Mouse (Mus musculus) thymus, postnatal 25 days (tissue): Measurements from ENCODE around the gene Opn3.

ENCODE experiments used
- DNase-seq: peaks from one replicate; pipeline ENCODE4 v3.0.0; 2022

Opn3 gene

DNA sequence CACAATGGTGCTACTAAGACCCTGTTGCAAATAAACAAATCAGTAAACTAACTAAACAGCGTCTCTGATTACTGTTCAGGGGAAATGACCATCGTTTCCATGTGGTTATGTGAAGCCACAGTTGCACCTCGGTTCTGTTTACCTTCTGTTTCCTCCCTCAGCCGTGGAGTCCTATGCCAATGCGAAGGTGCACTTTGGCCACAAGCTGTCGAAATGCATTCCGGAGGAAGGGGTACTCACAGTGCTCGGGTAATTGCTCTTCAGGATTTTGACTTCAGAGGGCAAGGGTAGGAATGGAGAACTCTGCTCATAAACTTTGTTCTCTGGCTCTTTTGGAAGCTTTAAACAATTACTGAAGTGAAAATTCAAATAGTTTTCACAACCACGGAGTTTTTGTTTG, 45.6 kb downstream of the Opn3 start:
- DNase-seq, result no peak

DNA sequence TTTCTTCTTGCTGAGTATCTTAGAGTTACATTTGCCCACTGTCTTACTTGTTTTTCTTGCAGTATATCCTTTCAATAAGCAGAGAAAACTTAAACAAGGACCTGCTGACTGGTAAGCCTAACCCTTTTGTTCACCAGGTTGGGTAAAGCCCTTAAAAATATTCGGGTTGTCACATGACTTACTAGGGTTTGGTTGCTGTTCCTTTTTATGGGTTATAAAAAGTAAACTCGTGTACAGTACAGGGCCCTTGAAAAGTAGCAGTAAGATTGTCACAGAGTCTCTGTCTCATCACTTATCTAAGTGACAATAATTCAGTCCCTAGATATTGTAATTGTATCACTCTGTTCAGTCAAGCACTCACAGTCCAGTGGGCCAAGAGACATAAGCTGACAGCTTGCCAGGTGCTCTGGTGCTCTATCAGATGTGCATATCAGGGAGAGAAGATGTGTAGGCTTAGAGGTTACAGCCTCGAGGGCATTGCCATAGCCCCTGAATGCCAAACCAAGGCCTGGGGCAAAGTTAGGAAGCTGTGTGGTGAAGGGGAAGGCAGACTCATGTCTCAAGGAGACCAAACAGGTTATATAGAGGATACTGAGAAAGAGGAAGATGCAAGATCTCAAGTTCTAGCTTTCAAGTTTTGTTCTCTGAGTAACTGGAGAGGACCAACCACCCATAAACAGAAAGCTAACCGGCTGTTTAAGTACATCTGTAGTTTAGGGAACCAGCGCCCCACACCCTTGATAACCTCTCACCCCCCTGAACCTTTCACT, 48.9 kb downstream of the Opn3 start:
- no peak for DNase-seq

DNA sequence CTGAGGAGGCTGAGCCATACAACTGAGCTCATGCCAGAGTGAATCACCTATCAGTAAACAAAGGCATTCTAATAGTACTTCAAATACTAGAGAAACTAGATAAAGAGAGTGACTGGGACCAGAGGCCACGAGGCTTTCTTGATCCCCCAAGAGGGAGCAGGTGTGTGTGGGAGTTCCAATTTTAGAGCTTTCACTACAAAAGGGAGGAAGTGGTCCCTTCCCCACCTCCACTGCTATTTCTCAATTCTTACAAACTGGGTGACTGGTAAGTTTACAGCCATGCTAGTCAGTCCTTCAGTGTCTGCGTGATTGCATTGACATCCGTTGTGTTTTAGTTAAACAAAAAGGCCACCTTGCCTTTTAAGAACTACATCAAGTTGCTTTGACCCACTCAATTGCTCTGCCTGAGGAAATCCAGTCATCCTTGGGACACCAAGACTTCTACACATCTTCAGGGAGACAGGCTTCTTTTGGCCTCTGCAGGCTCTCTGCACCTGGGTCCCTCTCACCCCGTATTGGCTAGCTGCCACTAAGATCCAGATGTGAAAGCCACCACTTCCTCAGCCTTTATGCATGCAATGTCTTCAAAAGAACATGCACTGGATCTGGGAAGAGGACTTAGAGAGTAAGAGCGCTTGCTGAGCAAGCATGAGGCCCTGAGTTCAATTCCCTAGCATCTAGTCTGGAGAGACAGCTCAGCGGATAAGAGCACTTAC, 52.0 kb downstream of the Opn3 start:
- peak; percentile 66 for DNase-seq

DNA sequence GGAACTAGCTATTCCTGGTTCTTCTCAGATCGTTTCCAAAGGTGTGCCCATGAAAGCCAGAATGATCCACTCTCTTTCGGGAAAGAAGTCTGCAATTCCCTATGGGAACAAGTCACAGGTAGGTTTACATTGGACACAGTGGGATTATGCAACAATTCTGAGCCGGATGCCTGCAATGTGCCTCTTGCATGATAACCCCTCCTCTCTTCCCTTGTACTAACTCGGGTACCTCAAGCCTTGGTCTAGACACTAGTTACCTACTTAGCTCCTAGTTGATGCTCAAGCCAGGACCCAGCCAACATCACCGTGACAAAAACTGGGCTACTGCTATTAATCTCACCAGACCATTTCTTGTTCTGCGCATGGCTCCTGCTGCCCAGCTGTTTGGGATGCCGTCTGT, 53.5 kb downstream of the Opn3 start:
- no peak for DNase-seq

DNA sequence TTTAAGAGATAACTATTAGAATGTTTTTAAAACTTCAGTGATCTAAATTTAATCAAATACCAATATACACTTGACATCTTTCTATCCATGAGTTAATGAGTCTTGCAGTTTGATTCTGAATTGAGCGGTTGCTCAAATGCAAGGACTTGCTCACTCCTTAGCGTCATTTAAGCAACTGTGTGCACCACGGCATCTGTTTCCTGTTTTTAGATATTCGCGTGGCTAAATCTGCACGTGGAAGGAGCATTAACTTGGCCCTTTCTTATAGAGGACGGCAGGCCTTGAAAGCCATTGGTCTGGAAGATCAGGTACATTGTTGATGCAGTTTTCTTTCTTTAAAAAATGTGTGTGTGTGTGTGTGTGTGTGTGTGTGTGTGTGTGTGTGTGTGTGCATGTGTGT, 54.9 kb downstream of the Opn3 start:
- peak; percentile 13 for DNase-seq

DNA sequence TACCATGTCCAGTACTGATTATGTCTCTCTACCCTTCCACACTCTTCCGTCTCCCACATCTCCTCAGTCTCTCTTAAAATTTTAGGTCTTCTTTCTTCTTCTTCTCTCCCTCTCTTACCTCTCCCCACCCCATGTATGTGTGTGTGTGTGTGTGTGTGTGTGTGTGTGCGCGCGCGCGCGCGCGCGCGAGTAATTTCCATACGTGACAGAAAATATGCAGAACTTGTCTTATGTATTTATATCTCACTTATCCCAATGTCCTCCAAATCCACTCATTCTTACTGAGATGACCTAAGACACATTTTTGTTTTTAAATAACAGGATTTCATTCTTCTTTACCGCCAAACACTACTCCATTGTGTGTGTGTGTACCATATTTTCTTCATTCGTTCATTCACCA, 60.1 kb downstream of the Opn3 start:
- DNase-seq, result no peak

DNA sequence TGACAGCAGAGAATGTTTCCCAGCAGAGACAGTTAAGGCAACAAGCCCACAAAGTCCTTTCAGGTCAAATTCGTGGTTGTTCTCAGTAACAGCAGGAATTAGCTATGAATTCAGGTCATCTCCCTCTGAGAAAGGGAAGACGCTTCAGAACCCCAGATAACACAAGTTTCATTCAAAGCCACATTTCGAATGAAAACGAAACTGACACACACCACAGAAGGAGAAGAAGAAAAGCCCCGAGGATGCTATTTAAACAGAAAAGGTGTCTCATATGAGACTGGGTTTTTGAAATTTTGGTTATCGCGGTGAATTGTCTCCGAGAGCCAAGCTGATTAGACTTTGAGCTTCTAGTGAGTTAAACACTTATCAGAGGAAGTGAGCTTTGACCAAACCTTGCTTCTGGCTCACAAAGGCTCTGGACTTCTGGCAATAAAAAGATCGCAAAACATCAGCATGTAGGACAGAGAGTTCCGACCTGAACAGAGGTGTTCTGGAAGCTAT, 60.8 kb downstream of the Opn3 start:
- DNase-seq, result no peak

DNA sequence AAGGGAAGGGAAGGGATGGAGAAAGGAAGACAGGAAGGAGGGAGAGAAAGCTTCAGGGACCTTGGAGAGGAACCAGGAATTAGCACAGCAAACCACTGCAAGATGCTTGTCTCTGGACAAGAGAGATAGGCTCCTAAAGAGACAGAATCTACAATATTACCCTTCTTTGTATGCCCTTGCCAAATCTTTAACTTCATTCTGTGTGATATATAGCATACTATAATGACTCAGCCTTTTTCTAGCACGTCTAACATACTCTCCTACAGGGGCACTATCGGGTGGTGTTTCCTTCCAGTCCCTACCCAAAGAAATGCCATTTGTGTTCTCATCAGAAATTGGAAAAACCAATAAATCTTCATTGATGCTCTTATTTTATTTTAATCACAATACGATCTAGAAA, 61.5 kb downstream of the Opn3 start:
- DNase-seq, result no peak

DNA sequence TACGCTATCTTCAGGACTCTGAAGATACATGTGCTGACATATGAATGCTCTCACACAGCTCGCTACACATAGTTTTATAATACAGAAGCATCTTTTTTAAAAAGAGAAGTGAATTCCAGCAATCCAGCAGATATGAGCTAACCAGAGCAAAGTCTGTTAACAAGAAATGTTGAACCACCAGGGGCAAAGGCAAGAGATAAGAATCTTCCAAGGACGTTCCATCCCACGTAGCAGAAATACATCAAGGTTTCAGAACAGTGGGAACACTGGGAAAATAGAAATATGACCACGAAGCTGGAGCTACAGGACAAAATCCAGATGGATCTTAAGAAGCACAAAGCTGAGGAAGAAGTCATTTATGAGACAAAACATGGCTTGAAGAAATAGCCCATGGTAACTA, 62.2 kb downstream of the Opn3 start:
- DNase-seq, result no peak

DNA sequence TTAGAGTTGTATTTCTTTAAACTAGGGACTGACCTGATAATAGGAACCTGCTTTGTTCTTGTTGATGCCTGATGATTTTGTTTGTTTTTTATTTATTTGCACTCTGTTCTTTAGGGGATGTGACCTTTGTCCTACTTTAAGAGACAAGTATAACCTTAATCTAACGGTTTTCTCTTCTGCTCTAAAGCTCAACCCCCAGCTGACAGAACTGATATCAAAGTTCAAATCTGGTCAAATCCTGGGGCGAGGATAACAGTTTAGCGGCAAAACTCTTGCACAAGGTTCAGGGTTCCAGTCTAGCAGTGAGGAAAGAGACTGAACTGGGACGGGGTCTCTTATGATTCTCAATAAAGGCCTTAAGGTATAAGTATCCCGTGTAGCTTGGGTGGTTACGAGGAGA, 63.3 kb downstream of the Opn3 start:
- DNase-seq, result no peak

DNA sequence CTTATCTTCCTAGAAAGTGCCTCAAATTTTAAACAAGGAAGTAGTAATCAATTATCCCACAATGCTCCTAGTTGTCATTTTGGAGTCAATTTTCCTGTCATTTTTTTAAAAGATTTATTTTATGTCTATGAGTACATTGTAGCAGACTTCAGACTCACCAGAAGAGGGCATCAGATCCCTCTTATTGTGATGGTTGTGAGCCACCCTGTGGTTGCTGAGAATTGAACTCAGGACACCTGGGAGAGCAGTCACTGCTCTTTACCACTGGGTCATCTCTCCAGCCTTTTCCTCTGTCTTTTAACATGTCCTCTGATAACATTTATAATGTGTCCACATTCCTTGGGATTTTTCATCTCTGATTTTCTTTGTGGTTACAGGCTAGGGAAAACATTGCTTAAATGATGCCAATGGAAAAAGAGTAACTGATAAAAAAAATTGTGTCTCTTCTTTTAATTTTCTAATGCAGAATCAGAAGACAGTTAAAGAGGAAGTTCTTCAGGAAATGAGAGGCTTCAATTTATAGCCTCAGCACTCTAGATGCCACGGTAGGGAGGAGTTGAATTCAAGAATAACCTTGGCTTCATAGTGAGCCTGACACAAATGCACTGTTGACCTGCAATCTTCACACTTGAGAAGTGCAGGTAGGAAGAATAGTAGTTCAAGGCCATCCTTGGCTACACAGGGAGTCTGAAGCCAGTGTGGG, 66.4 kb downstream of the Opn3 start:
- no peak for DNase-seq

DNA sequence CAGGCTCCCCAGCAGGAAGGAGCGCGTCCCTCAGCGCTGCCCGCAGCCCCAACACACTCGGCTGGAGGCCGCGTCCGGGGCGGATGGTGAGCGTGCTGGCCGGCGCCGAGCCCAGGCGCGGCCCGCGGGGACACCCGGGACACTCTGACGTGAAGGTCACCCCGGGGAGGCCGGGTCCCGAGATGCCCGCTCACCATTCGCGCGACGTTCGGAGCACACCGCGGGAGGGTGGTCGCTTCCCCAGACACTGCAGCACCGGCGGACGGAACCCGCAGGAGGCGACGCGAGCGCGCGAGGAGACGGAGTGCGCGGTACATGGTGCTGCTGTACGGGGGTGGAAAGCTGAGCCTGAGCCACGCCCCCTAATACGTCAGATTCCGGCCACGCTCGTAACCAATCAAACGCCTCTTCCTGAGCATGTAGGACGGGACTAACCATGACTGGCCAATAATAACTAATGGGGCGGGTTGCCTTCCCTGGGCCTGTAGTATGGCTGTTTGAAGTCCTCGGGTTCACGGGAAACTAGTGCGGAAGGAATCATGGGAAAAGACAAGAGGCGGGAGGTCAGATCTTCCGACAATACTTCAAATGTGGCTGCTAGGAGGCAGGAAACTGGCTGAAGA, 67.2 kb downstream of the Opn3 start, which contains the start of gene Fh1:
Gene Fh1, minus strand, starts transcription at position 379 of the 623 bp plus-strand sequence.
- DNase-seq, result peak; percentile 95

DNA sequence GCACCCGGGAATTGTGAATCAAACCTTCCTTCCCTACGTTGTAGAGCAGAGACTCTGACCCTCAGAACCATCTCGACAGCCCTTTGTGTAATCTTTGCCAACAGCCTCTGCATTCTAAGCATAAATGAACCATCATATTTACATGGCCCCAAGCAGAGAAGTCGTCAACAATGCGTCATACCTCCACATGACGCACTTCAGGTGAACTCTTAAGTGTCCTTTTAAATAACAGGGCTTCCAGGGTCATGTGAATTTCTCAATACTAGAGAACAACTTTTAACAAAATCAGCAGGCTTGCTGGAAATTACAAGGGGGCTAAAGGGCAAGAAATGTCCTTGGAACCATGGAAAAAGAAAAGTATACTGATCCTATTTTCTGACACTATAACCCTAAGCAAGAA, 68.9 kb downstream of the Opn3 start:
- no peak for DNase-seq

DNA sequence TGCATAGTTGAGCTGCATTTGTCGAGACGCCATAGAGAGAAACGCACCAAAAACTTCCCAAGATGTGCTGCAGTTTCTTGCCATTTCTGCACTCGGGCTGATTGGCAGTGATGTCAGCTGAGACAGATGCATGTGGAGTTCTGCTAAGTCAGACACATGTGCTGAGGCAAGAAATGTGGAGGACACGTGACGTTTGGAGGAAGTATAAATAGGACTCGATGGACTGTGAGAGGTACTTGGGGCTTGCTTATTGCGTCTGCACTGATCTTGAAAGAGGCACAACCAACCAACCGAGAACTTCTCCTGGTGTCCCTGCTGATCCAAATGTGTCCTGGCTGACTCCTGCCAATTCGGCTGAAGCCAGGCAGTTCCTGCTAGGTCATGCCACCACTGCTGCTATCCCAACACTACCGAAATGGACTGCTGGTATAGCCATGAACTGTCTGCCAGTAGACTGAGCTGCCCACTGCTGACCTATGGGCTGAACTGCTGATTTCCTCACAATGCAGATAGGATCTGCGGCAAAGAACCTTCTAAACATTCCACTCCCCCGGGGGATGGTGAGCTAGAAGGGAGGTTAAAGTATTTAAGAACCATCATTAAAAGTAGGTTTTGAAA, 72.7 kb downstream of the Opn3 start, which contains the start of gene Kmo:
Gene Kmo, plus strand, starts transcription at position 568 of the 618 bp plus-strand sequence.
- no peak for DNase-seq

DNA sequence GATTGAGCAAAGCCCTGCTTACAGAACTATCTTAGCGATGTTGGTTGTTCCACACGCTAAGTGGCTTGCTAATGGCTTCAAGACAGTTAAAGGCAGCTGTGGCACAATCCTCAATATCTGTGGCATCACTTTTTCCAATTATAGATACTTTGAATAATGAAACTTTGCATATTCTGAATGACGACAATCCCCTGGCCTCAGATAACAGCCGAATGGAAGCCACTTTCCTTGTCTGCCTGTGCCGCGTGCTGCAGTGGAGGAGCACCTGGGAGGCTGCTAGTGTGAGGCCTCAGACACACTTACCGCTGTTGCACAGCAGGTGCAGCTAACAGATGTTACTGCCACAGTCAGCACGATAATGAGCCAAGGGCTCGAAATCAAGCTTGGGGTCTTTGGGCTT, 77.6 kb downstream of the Opn3 start:
- DNase-seq, result no peak
